Mouse (Mus musculus) thymus, postnatal 10 days (tissue): ENCODE data around the gene Ckap4.
"Not testable (repeated sequence)": the region's sequence is repeated elsewhere in the genome, so short reads cannot be mapped to it uniquely, and the experiment has no call there.

Source experiments
- DNase-seq, 2 experiments: peaks; one replicate each; pipeline ENCODE4 v3.0.0; 2021; ENCODE audit warnings: low spot score in 2 of 2

Ckap4 gene

DNA sequence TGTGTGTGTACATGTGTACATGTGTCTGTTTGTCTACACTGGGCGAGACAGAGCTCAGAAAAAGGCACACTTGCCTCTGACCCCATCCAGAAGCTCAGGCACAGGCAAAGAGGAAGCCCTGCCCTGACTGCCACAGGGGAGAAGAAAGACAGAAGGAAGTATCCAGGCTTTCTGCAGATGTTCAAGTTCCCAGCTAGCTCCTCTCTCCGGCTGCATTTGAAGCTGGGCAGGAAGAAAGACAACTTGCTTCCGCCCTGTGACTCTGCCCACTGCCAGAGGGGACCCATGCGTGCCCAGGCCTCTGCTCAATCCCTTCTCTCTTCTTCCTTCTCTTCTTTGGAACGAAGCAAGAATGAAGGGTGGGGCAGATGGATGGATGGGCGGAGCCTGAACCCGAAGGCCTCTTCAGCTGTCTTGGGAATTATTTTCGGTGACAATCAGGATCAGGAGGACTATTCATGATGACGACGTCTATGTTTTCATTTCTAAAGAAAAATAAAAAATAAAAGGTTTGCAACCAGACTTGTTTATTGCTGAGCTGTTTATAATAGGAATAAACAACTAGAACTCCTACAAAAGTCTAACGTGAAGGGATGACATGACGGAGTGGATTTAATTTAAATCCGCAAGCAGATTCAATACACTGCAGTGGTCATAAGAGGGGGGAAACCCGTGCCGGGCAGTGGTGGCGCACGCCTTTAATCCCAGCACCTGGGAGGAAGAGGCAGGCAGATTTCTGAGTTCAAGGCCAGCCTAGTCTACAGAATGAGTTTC is 15.5 kb upstream of the Ckap4 start:
- no peak for DNase-seq

- no peak for DNase-seq
Measured at GRCm38 (mm10) chr10:84544841-84545610, 11.2 kb upstream of the Ckap4 start.

DNA sequence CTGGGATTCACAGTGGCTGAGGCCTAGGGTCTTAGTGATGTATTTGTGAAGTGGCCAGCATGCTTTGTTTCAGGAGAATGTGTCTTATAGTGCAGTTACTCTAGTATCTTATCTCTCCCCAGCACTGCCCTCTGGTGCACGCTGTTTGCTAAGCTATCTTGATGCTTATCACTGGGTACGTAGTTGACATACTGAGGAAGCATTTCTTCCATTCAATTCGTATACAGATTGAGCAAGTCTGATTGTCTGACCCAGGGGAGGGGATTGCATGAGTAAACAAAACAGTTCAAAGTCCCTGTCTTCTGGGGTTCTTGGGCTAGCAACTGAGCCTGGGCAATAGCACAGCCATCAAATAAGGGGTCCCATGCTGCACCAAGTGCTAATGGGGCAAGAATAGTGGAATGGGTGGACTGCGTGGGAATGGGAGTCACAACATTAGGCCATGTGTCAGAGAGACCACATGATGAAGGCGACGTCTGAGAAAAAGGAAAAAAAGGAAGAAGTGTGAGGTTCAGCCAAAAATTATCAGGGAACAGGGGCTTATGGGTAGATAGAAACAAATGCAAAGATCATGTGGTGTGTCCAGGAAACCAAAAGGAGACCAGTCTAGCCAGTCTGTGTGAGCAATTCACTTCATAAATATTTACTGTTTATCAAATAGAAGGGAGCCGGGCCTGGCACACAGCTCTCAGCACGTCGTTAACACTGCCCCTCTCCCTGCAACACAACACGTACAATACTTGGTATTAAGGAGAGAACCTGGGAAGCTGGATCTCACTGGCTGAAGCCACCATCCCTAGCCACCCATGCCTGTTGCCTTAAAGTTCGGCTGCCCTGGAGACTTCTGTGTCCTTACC is 9.2 kb upstream of the Ckap4 start:
- no peak for DNase-seq

DNA sequence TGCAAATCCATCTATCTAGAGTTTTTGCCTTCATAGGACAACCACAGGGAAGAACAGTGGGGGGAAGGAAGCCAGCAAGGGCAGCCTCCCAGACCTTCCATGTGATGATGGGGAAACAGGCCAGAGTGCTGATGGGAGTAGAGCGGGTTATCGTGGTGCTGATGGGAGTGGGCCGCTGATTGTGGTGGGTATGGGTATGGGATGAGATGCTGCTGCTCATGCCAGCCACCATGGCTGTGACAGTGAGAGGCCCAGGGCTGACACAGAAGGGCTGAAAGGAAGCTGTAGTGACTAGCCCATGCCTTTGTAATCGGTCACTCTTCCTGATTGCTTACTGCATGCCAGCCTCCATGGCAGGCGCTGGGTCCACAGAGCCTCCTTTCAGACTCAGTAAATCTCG is 5.8 kb upstream of the Ckap4 start:
- no peak for DNase-seq

- DNase-seq = no peak
Measured at GRCm38 (mm10) chr10:84535859-84536258, 2.0 kb upstream of the Ckap4 start.

GRCm38 (mm10) chr10:84535458-84535857 is 1.6 kb upstream of the Ckap4 start:
- DNase-seq = no peak

DNA sequence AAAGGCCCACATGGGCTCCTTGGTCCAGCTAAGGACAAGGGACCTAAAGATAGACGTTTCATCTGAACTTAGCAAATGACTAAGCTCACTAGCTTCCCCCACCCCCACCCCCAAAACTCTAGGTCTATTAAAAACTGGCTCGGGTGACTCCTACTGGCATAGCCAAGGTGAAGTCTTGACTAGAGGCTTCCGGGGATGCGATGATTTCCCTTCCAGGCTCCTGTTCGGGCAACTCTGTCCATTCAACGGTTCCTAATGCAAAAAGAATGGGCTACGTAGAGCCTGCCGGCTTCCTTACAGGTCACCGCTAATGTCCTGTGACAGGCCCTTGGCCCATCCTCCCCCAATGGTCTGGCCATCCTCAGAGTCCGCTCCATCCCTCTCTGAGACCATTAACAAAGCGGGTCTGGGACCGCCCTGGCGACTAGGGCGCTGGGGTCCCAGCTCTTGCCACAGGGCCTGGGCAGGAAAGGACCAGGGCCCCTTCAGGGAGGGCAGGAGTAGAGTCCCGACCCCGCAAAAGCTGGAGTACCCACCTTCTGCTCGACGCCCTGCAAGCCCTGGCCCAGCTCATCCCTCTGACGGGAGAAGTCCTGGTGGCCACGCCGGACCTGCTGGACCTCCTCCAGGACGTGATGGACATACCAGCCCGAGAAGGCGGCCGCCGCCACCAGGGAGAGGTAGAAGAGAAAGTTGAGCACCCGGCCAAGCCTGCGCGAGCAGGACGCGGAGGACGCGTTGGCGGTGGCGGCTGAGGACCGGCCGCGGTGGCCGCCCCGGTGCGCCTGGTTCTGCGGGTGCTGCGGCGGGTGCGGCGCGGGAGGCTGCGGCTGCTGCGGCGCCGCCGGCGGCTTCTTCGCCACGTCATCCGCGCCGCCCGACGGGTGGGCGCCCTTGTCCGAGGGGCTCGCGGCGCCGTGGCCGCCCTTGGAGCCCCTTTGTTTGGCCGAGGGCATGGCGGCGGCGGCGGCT is 665 bp downstream of the Ckap4 start:
- peak in 1 of 2 experiments; percentile 14 for DNase-seq

GRCm38 (mm10) chr10:84532191-84532889 is 1.5 kb downstream of the Ckap4 start:
- DNase-seq = no peak

GRCm38 (mm10) chr10:84531576-84531975 is 2.3 kb downstream of the Ckap4 start:
- DNase-seq = no peak

DNA sequence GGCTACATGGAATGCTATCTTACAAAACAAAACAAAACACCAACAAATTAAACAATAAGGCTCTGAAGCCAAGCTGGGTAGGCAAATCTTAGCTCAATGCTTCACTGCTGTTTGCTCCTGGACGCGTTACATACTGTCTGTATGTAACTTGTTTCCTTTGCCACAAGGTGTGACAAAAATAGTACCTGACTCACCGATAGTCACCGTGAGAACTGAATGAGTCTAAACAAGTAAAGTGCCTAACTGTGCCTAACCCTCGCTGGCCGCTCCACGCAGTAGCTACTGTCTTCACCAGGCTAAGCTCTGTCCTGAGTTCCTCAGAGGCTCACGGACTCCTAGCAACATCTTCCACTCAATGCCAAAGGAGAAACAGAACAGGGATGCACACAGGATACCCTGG is 3.5 kb downstream of the Ckap4 start:
- no peak for DNase-seq

GRCm38 (mm10) chr10:84527631-84528030 is 6.2 kb downstream of the Ckap4 start:
- DNase-seq = no peak

GRCm38 (mm10) chr10:84527070-84527469 is 6.8 kb downstream of the Ckap4 start:
- no peak for DNase-seq

GRCm38 (mm10) chr10:84526488-84526887 is 7.4 kb downstream of the Ckap4 start:
- DNase-seq = no peak

GRCm38 (mm10) chr10:84523682-84524081 is 10.2 kb downstream of the Ckap4 start:
- DNase-seq = no peak

DNA sequence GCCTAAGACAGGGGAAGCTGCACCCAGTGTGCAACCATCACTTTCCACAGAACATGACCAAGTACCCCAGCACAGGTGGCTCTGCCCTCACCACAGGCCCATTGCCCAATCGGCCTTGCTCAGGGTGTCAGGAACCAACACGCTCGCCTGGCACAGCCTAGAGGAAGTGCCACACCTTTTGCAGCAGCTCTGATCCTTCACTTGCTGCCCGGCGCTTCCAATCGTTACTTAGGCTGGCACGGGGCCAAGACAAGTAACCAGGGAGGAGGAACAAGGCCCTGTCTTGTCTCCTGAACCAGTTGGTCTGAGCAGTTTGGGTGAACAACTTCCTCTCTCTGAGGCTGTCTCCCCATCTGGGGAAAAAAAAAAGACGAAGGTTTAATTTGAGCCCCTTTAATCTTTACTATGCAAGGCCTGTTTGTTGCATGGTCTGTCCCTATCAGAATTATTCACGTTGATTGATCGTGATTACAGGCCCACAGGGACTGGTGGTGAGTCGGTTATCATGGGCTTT is 17.4 kb downstream of the Ckap4 start:
- peak in 1 of 2 experiments; percentile 11 for DNase-seq

GRCm38 (mm10) chr10:84515980-84516379 is 17.9 kb downstream of the Ckap4 start:
- not testable (repeated sequence) for DNase-seq

GRCm38 (mm10) chr10:84515512-84515950 is 18.3 kb downstream of the Ckap4 start:
- peak; percentile 21 to 68 for DNase-seq

- peak; percentile 41 to 76 for DNase-seq
Measured at GRCm38 (mm10) chr10:84514038-84514578, 19.8 kb downstream of the Ckap4 start.

GRCm38 (mm10) chr10:84512766-84513165 is 21.1 kb downstream of the Ckap4 start:
- DNase-seq = no peak

DNA sequence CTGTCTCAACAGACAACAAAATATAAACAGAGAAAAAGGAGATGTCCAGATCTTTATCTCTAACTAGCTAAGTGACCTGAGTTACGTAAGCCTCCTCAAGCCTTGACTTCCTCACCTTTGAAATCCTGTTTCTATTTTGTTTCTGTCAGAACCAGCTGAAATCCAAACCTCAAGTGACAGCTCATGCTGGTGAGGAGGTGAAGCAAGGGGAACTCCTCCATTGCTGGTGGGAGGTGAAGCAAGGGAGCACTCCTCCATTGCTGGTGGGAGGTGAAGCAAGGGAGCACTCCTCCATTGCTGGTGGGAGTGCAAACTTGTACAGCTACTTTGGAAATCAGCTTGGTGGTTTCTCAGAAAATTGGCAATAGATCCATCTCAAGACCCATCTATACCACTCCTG is 25.3 kb downstream of the Ckap4 start:
- DNase-seq = no peak
